Mouse (Mus musculus) G1E-ER4 (cell line): ENCODE measurements around the gene Gm10309. TPM values are rescaled to one million over a fixed set of nuclear protein-coding genes. Genes with fewer than 3 reads are reported as not detected.

Experiments used
- GATA1 ChIP-seq: IDR thresholded peaks from one replicate; pipeline ENCODE4 v1.8.0; 2012; ENCODE audit warnings: low read length, inconsistent platforms
- polyA plus RNA-seq: library from polyadenylated mRNA; stranded (reverse); fragments of >175 nt; gene quantifications from 2 replicates; pipeline ENCODE4 v1.2.3, GENCODE M21; 2012

The Gm10309 gene
- polyA plus RNA-seq, 1 experiment, result not detected

DNA sequence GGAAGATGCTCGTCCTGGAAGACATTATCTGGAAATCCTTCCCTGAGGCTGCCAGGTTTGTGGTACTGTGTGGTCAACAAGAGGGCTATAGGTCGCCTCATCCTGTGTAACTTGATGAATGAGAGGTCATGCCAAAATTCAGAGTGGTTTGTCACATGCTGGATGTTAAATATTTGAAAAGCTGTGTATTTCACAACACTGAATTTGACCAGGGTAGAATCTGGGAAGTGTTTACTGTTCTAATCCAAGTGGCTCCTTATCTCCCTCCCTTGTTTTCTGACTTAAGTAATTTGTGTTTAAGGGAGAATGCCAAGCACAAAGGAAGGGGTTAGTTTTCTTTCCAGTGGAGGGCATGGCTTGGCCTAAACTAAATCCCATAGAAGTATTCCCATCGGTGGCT lies 18.3 kb upstream of the Gm10309 start:
- TF ChIP-seq GATA1, result no peak

GRCm38 (mm10) chr17:86522649-86523048 lies 17.6 kb upstream of the Gm10309 start:
- TF ChIP-seq GATA1, result no peak

GRCm38 (mm10) chr17:86521252-86521651 lies 16.2 kb upstream of the Gm10309 start:
- no peak for TF ChIP-seq GATA1

- no peak for TF ChIP-seq GATA1
Measured at GRCm38 (mm10) chr17:86518604-86519003, 13.6 kb upstream of the Gm10309 start.

DNA sequence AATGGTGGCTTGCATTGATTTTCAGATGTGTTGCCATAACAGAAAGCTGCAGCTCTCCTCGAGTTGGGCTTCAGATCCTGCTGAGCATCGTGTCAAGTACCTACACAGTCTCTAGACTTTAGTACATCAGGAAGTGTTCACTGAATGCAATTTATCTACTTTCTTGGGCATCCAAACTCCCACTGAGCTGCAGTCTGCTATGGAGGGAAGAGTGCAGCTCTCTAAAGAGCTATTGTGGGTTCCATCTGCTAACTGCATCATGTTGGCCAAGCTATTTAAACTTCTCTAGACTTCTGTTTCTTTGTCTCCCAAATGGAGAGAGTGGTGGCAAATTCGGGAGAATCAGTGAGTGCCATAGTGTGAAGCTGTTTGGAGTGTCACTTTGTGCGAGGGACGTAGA lies 11.6 kb upstream of the Gm10309 start:
- TF ChIP-seq GATA1, result no peak

DNA sequence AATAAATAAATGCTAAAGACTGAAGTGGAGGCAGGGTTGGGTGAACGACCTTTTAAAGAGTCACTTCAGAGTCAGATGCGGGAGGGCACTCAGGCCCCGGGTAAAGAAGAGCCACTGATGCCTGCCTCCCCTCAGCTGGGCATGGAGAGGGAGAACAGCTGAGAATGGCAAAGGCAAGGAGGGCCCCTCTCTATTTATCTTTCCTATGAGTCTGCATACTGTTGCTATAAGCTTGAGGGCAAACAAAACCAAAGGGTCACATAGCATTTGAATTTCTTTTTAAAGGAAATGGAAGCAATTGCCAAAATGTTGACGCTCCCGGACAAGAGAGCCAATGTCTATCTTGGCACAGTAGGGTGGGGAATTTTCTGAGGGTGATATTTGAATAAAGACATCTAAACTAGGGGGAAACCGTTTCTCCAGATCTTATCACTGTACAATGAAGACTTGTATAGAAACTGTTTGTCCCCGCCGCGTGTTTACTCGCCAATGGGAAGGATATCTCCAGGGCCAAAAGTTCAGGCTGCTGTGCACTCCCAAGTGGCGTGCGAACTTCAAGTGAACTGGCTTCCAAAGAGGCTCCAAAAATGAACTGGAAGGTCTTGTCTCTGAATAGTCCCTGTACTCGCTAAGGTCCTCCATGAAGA lies 10.1 kb upstream of the Gm10309 start:
- no peak for TF ChIP-seq GATA1

DNA sequence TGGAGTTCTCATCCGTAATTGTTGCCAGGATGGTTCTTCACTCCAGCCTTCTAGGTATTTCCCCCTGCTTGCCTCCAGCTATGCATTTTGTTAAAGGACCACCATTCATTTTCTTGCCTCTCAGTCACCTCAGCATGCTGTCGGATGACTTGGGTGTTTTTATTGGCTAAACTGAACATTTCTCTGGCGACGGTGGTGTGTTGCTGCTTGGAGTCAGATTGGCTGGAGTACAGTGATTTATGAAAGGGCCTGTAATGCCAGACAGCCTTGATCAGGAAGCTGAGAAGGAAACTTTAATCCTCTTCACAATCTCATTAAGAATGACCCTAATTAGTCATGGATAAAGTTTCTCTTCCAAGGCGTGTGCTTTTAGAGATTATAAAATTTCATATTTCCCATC lies 4.8 kb upstream of the Gm10309 start:
- TF ChIP-seq GATA1, result no peak

DNA sequence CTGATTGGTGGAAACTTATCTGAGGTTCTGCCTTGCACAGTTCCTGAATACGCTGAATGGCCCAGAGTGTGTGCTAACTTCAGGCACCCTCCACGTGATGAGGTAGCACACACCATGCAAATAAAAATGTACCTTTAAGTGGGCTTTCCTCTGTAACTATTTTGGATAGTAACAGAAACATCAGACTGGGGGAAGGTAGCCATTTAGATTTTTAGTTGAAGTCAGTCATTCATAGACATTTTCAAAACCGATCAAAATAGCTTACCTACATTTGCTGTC lies 3.1 kb upstream of the Gm10309 start:
- no peak for TF ChIP-seq GATA1

DNA sequence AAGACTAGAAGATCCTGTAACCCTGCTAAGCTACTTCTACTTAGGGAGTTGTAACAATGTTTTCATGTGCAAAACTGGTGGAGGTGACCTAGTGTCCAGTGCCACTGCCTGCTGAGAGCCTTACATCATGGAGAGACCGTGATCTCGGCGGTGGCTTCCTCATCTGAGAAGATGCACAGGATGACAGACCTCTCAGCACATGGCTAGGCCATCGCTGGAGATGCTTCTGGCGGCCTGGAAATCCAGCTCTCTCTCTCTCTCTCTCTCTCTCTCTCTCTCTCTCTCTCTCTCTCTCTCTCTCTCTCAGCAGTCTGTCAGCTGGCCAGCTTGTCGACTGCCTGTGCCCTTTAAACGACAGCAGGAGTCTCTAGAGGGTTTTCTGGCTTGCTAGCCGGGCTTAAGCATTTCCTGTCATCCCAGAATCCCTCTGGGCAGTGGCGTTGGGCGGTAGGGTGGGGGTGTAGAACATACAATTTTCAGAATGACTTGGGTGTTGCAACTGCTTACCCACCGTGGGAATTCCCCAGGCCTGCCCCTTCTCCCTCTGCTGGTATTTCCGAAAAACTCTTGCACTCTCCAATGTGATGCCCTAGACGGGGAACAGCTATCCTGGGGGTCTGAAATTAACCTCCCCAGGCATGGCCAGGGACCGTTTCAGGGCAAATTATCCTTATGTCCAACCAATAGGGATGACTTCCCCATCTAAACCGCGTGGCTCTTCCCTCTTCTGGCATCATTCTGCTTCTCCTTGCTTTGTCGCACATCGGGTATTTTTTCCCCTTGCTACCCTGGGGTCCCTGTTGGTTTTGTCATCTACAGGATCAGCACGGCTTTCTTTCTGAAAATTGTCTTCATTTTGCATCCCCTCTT lies 2.5 kb upstream of the Gm10309 start:
- no peak for TF ChIP-seq GATA1

- TF ChIP-seq GATA1, result no peak
Measured at GRCm38 (mm10) chr17:86506881-86507280, 1.8 kb upstream of the Gm10309 start.

GRCm38 (mm10) chr17:86503208-86503897 lies 1.7 kb downstream of the Gm10309 start:
- no peak for TF ChIP-seq GATA1

- TF ChIP-seq GATA1, result no peak
Measured at GRCm38 (mm10) chr17:86501393-86501792, 3.6 kb downstream of the Gm10309 start.

DNA sequence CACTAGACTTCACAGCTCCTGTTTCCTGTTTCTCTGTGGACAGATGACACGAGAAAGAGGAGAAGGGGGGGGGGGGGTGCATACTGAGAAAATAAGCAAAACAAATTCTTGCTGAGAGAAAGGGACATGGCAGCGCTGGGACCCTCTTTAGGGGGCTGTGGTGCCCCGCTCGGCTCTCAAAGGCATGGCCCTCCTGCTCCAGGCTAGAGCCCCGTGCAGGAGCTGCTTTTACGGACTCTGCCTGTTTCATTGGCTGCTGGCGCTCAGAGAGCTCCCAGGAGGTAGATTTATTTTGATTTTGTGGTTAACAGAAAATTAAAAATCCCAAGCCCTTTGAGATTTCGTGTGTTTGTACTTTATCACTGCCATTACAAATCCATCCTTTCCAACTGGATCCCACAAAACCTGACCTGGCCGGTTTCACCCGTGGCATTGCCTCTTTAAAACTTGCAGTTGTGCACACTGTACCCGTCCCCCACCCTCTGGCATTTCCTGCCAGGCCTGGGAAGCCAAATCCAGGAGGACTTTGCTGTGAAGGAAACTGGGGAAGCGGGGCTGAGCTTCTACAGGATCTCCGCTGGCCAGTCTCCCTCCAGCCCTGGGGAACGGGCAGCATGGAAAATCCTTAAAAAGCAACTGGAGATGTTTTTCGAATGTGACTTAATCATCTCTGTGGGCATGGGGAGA lies 5.5 kb downstream of the Gm10309 start:
- no peak for TF ChIP-seq GATA1

DNA sequence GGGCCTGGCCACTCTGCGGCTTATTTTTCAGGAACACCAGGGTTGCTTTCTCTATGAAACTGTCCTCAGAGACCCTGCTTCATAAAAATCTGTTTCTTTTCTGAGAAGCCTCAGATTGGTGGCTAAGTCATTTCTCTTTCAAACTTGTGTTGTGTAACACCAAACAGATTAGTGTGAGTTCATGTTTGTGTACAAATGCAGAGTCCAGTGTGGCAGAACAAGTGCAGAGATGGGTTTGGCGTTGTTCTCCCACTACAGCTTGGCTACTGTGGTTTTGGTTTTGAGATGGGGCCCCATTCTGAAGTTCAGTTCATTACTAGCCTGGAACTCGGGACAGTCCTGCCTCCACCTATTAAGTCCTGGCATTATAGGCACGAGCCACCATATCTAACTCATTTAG lies 7.7 kb downstream of the Gm10309 start:
- no peak for TF ChIP-seq GATA1

DNA sequence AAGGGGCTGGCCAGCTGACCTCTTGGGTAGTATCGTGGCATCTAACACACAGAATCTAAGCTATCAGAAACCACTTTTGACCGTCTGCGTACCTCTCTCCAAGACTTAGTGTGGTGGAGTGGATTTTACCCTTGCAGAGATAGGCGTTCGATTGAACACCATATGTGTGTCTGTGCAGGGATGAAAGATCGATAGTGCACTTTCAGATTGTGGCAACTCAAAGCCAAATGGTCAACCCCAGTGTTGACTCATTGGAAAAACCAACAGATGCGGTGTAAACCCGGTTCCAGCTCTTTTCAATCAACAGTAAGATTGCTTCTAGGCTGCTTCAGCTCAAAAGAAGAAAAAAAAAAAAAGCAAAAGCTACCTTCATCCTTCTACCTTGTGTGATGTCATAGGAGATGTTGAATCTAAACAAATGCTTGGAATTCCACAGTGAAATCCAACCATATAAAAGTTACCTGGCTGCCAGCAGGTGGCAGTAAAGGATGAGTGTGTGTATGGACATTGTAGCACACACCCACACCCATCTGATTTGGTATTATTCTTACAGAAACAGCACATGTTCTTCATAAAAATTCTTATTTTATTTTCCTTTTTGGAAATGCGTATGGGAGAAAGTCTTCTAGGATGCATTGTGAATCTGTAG lies 8.8 kb downstream of the Gm10309 start:
- TF ChIP-seq GATA1, result no peak
